Mouse (Mus musculus): Measurements from ENCODE around the gene Slc22a21.

The Slc22a21 gene

GRCm38 (mm10) chr11:53911011-53911410, 69.1 kb downstream of the Slc22a21 start:
- in situ Hi-C loops (cut with MboI, MseI): no loop called here

DNA sequence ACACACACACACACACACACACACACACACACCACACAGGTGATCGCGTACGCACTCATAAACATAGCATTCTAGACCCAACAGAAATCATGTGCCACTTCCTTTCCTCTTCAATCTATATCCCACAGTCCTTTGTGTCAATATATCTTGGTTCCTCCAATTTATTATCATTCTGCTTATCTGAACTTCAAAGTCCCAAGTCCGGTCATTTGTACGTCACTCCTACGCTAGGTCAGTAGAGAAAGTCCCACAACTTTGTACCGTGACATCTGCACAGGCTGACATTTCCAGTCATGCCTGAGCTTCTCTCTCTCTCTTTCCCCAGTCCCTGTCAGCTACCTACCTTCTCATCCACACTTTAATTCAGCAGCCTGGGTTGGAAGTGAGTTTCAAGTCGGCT, 71.4 kb downstream of the Slc22a21 start:
- in situ Hi-C loops (cut with MboI, MseI): loop anchor here (10.0 kb wide), 1 partner anchor 696 kb away; no protein-coding TSS in a partner anchor

DNA sequence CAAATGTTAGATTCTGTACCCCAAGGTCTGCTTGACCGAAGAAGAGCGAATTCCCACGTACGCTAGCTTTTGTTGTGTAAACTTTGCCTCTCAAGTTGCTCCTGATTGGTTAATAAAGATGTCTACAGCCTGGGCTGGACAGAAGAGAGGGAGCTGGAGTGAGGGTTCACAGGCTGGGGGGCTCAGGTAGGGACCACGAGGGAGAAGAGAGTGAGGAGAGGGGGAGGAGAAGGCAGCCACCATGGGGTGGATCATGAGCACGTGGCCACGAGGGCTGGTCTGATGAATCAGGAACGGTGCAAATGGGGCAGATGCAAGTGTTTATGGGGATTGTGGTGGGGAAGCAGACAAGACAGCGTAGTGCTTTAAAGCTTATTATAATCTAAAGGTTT, 75.6 kb downstream of the Slc22a21 start:
- in situ Hi-C loops (cut with MboI, MseI): loop anchor here (10.0 kb wide), 1 partner anchor 700 kb away; no protein-coding TSS in a partner anchor

- in situ Hi-C loops (cut with MboI, MseI): loop anchor here (10.0 kb wide), 1 partner anchor 701 kb away; no protein-coding TSS in a partner anchor
Measured at GRCm38 (mm10) chr11:53903781-53904533, 76.2 kb downstream of the Slc22a21 start.

DNA sequence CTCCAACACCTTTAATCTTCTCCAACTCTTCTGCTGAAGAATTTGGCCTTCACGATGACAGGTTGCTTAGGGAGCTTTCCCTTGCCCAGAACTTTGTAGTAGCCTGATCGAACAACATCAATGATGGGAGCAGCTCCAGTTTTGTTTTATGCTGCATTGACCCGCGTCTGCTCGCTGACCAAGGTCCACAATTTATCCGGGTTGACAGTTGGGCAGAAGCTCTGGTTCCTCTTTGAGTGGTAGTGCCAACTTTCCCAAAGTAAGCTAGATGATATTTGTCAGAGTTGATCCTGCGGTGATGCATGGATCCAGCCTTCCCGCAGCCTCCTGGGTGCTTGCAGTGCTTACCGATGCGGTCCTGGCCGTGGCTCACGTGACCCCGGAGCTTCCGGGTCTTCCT, 77.4 kb downstream of the Slc22a21 start:
- in situ Hi-C loops (cut with MboI, MseI): loop anchor here (10.0 kb wide), 1 partner anchor 702 kb away; no protein-coding TSS in a partner anchor

DNA sequence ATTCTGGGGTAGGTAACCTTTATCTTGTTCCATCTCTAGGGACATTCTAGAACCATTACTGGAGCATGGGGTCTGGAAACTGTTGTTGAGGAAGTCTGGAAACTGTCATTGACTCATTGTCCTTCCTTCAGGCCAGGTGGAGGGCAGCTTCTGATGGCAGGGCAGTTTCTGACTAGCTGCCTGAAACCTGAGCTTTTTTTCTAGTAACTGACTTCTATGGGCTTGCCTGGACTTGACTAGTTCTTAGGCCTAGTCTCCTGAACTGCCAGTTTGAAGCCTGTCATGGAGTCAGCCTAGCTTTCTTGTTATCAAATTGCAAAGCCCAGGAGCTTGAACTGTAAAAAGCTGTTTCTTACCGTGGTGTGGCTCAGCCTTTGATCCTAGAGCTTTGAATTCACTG, 79.1 kb downstream of the Slc22a21 start:
- in situ Hi-C loops (cut with MboI, MseI): loop anchor here (10.0 kb wide), 1 partner anchor 704 kb away; no protein-coding TSS in a partner anchor

- in situ Hi-C loops (cut with MboI, MseI): loop anchor here (10.0 kb wide), 1 partner anchor 705 kb away; no protein-coding TSS in a partner anchor
Measured at GRCm38 (mm10) chr11:53899981-53900380, 80.2 kb downstream of the Slc22a21 start.
